Mouse (Mus musculus): Measurements from ENCODE around the gene Rnf169. TPM values are rescaled to one million over a fixed set of nuclear protein-coding genes. Genes with fewer than 3 reads are reported as not detected.
A peak's percentile ranks its signal among the peaks of the same experiment; 100 is the strongest.

The Rnf169 gene
- 10 to 100 TPM; 39.3 to 52.1 TPM for total RNA-seq (2021)
- long read RNA-seq, experiment 1, partial matches to known transcripts = 0 of 7 reads
- long read RNA-seq, experiment 1, other reads (novel, unspliced or antisense) = 7 of 7 reads
- long read RNA-seq, experiment 2, partial matches to known transcripts = 0 of 3 reads
- long read RNA-seq, experiment 2, other reads (novel, unspliced or antisense) = 3 of 3 reads

GRCm38 (mm10) chr7:99980132-99980591 lies at the start of gene Rnf169:
Gene Rnf169, minus strand, starts transcription at chr7:99980448.
- intact Hi-C loops (cut with DNase I) = loop anchor here (5.0 kb wide), 1 partner anchor 53 kb away; no protein-coding TSS in a partner anchor
- peak; percentile 93 to 95 for DNase-seq (ENCODE audit: low spot score in 2 of 2)

GRCm38 (mm10) chr7:100029307-100029706 lies 49.1 kb upstream of the Rnf169 start:
- intact Hi-C loops (cut with DNase I) = no loop called here
- DNase-seq (ENCODE audit: low spot score in 2 of 2) = no peak

GRCm38 (mm10) chr7:100027353-100027752 lies 47.1 kb upstream of the Rnf169 start:
- intact Hi-C loops (cut with DNase I) = no loop called here
- DNase-seq (ENCODE audit: low spot score in 2 of 2) = no peak

GRCm38 (mm10) chr7:100017056-100017455 lies 36.8 kb upstream of the Rnf169 start:
- DNase-seq (ENCODE audit: low spot score in 2 of 2) = no peak
- intact Hi-C loops (cut with DNase I) = no loop called here

- intact Hi-C loops (cut with DNase I) = no loop called here
- DNase-seq (ENCODE audit: low spot score in 2 of 2) = no peak
Measured at GRCm38 (mm10) chr7:100014123-100014600, 33.9 kb upstream of the Rnf169 start.

- DNase-seq (ENCODE audit: low spot score in 2 of 2) = no peak
- intact Hi-C loops (cut with DNase I) = no loop called here
Measured at GRCm38 (mm10) chr7:100012515-100012914, 32.3 kb upstream of the Rnf169 start.

GRCm38 (mm10) chr7:100012085-100012484 lies 31.8 kb upstream of the Rnf169 start:
- intact Hi-C loops (cut with DNase I) = no loop called here
- DNase-seq (ENCODE audit: low spot score in 2 of 2) = no peak

GRCm38 (mm10) chr7:100010711-100011110 lies 30.5 kb upstream of the Rnf169 start:
- intact Hi-C loops (cut with DNase I) = no loop called here

GRCm38 (mm10) chr7:100009640-100010039 lies 29.4 kb upstream of the Rnf169 start:
- intact Hi-C loops (cut with DNase I) = loop anchor here (5.0 kb wide), 1 partner anchor 98 kb away; no protein-coding TSS in a partner anchor
- DNase-seq (ENCODE audit: low spot score in 2 of 2) = peak; percentile 51 to 73

More at GRCm38 (mm10) chr7:100010711-100011110, 30.5 kb upstream of the Rnf169 start:
- DNase-seq (ENCODE audit: low spot score in 2 of 2) = no peak

- DNase-seq (ENCODE audit: low spot score in 2 of 2) = no peak
- intact Hi-C loops (cut with DNase I) = loop anchor here (5.0 kb wide), 1 partner anchor 99 kb away; no protein-coding TSS in a partner anchor
Measured at GRCm38 (mm10) chr7:100008765-100009164, 28.5 kb upstream of the Rnf169 start.

- intact Hi-C loops (cut with DNase I) = loop anchor here (5.0 kb wide), 1 partner anchor 101 kb away; no protein-coding TSS in a partner anchor
- no peak for DNase-seq (ENCODE audit: low spot score in 2 of 2)
Measured at GRCm38 (mm10) chr7:100006411-100006810, 26.2 kb upstream of the Rnf169 start.

GRCm38 (mm10) chr7:100005790-100006189 lies 25.5 kb upstream of the Rnf169 start, which contains the start of gene Chrdl2:
Gene Chrdl2, plus strand, starts transcription at chr7:100006172.
- peak; percentile 14 to 30 for DNase-seq (ENCODE audit: low spot score in 2 of 2)
- intact Hi-C loops (cut with DNase I) = loop anchor here (5.0 kb wide), 1 partner anchor 102 kb away; no protein-coding TSS in a partner anchor

- peak in 1 of 2 experiments; percentile 29 for DNase-seq (ENCODE audit: low spot score in 2 of 2)
- intact Hi-C loops (cut with DNase I) = no loop called here
Measured at GRCm38 (mm10) chr7:100003781-100004180, 23.5 kb upstream of the Rnf169 start.

- no peak for DNase-seq (ENCODE audit: low spot score in 2 of 2)
- intact Hi-C loops (cut with DNase I) = no loop called here
Measured at GRCm38 (mm10) chr7:99998668-99999067, 18.4 kb upstream of the Rnf169 start.

- intact Hi-C loops (cut with DNase I) = no loop called here
- no peak for DNase-seq (ENCODE audit: low spot score in 2 of 2)
Measured at GRCm38 (mm10) chr7:99995186-99995585, 14.9 kb upstream of the Rnf169 start.

- no peak for DNase-seq (ENCODE audit: low spot score in 2 of 2)
- intact Hi-C loops (cut with DNase I) = no loop called here
Measured at GRCm38 (mm10) chr7:99993159-99993558, 12.9 kb upstream of the Rnf169 start.

- intact Hi-C loops (cut with DNase I) = no loop called here
- no peak for DNase-seq (ENCODE audit: low spot score in 2 of 2)
Measured at GRCm38 (mm10) chr7:99990990-99991707, 10.9 kb upstream of the Rnf169 start.

GRCm38 (mm10) chr7:99989844-99990760 lies 9.9 kb upstream of the Rnf169 start:
- intact Hi-C loops (cut with DNase I) = loop anchor here (5.0 kb wide), 1 partner anchor 197 kb away; no protein-coding TSS in a partner anchor
- peak in 1 of 2 experiments; percentile 57 for DNase-seq (ENCODE audit: low spot score in 2 of 2)

- peak; percentile 83 to 85 for DNase-seq (ENCODE audit: low spot score in 2 of 2)
- intact Hi-C loops (cut with DNase I) = loop anchor here (1.0 to 5.0 kb wide), 2 partner anchors 120 to 199 kb away; no protein-coding TSS in a partner anchor
Measured at GRCm38 (mm10) chr7:99988725-99989124, 8.5 kb upstream of the Rnf169 start.
